Mouse (Mus musculus) neural tube, postnatal 0 days (tissue): ENCODE data around the gene A730015C16Rik. TPM values are rescaled to one million over a fixed set of nuclear protein-coding genes. Genes with fewer than 3 reads are reported as not detected.

Experiments
- polyA plus RNA-seq: library from polyadenylated mRNA; unstranded; fragments of >200 nt; fragmentation: Nextera tagmentation; extraction: Ambion mirVana; gene quantifications from 2 replicates; pipeline ENCODE4 v1.2.1, GENCODE M21; 2015

The A730015C16Rik gene
- polyA plus RNA-seq: 0.81 and 0.98 TPM in 2 replicates

GRCm38 (mm10) chr4:108848505-108848848 is at the start of gene A730015C16Rik:
TSS of gene A730015C16Rik (minus strand) at chr4:108848619.

GRCm38 (mm10) chr4:108878963-108879822 is 30.8 kb upstream of the A730015C16Rik start, which contains the start of gene Rab3b:
TSS of gene Rab3b (plus strand) at chr4:108879063.

GRCm38 (mm10) chr4:108847715-108848504 is 509 bp downstream of the A730015C16Rik start, which contains the start of gene Kti12:
TSS of gene Kti12 (plus strand) at chr4:108847785.

GRCm38 (mm10) chr4:108834115-108834970 is 14.1 kb downstream of the A730015C16Rik start, which contains the start of gene Txndc12:
TSS of gene Txndc12 (plus strand) at chr4:108834601.

GRCm38 (mm10) chr4:108832916-108833827 is 15.2 kb downstream of the A730015C16Rik start, which contains the start of gene Btf3l4:
TSS of gene Btf3l4 (minus strand) at chr4:108833614.

Other genes starting within 250 kb of the A730015C16Rik start
- 13.5 and 15.7 TPM in 2 replicates for gene Cc2d1b, start 228.7 kb downstream of the A730015C16Rik start, polyA plus RNA-seq
- gene 3110021N24Rik, start 129.0 kb downstream of the A730015C16Rik start, polyA plus RNA-seq: 3.3 and 4.0 TPM in 2 replicates
- 9.6 and 10.5 TPM in 2 replicates for gene Zfyve9, start 67.8 kb downstream of the A730015C16Rik start, polyA plus RNA-seq
- 120 and 122 TPM in 2 replicates for gene Btf3l4, start 15.0 kb downstream of the A730015C16Rik start, polyA plus RNA-seq
- 72.6 and 77.5 TPM in 2 replicates for gene Txndc12, start 14.0 kb downstream of the A730015C16Rik start, polyA plus RNA-seq
- gene Kti12, start 834 bp downstream of the A730015C16Rik start, polyA plus RNA-seq: 24.4 and 27.1 TPM in 2 replicates
- 333 and 342 TPM in 2 replicates for gene Rab3b, start 30.4 kb upstream of the A730015C16Rik start, polyA plus RNA-seq
- gene Nrd1, start 152.0 kb upstream of the A730015C16Rik start, polyA plus RNA-seq: 53.8 and 57.2 TPM in 2 replicates